Mouse (Mus musculus) spleen, postnatal 4 days (tissue): ENCODE measurements around the gene Plscr2.
"Not testable (repeated sequence)": the region's sequence is repeated elsewhere in the genome, so short reads cannot be mapped to it uniquely, and the experiment has no call there.

ENCODE experiments used
- DNase-seq, 2 experiments: peaks; one replicate each; pipeline ENCODE4 v3.0.0; 2022; ENCODE audit warnings: low spot score in 2 of 2

Gene Plscr2

DNA sequence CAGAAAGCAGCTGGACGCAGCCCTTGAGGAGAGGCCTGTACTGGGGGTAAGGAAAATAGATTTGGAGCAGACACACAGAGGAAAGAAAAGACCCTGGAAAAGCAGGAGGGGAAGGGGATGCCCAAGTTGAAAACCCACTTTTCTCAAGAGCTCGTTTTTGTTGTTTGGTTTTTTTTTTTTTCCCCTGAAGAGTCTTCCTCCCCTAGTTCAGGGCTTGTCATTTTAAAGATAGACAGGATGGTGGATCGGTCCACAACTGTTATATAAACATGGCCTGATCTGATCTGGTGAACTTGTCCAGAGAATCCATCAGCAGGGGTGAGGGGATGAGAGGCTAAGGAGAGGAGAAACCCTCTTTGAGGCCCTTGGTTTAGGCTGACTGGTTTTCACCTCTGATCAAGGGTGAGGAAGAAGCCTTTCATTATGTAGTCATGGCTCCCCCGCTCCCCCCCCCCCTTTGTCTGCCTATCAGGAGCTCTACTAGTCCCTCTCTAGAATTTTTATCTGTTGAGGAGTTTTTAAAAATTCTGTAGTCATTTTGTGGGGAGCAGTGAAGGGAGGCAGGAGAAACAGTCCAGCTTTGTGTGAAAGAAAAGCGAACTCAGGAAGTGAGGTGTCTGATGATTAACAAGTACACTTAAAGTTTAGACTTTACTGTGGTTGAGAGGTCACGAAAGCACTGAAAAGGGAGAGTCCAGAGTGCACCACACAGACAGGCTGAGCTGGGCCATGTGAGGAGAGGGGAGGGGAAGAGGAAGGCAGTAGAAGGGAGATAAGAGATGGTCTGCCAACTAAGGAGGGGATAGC is 1.2 kb upstream of the Plscr2 start:
- no peak for DNase-seq

DNA sequence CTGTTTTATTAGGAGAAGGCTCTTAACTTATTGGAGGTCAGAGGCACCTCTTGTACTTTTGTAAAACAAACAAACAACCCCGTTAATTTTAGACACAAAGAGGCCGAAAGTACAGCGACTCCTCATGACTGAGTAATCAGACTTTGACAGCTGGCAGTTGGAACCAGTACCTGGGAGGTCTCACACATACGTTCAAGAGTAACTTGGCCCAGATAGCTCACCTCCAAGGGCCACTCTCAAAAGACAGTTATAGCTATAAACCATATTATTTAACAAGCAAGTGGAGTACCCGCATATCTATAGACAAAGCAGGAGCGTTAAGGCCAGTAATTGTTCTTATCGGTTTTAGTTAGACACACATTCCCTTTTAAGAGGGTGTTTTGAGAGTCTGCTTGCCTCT is 958 bp downstream of the Plscr2 start:
- DNase-seq: no peak

DNA sequence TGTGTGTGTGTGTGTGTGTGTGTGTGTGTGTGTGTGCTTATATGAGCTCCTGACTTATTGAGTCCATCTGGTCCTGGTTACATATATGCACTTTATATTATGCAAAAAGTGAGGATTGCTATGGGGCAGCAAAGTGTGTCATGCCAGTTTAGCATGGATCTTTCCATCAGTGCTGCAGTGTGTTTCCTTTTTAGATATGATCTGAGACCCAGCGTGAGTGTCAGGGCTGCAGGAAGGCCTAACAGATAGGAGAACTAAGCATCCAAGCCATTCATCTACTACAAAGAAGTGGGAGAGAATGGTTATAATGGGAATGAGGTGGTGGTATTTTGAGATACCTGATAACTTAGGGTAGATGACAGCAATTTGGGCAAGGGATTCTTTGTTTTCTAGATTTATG is 4.6 kb downstream of the Plscr2 start:
- no peak for DNase-seq

DNA sequence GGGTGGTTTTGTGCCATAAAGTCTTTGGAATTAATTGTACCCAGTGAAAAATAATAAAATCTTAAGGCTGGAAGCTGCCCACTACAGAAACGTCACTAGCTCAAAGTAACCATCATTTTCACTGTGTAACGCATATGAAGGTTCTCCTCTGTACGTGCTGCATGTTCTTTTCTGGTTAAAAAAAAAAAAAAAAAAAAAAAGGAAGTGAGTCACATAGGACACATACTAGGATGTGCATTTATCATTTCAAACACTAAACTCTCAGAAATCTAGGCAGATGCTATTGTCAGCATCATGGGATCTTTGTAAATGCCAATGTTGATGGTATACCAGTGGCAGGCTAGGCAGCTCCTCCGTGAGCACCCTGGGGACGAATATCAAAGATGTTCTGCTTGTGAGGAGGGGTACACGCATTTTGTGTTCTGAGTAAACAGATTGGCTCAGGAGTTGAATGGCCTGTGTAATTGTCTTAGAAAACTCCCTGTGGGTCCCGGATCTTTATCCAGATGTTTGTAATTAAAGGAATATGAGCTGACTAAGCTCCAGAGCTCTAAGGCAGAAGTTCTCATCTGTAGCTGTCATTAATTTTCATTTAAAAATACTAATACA is 7.3 kb downstream of the Plscr2 start:
- DNase-seq: no peak

DNA sequence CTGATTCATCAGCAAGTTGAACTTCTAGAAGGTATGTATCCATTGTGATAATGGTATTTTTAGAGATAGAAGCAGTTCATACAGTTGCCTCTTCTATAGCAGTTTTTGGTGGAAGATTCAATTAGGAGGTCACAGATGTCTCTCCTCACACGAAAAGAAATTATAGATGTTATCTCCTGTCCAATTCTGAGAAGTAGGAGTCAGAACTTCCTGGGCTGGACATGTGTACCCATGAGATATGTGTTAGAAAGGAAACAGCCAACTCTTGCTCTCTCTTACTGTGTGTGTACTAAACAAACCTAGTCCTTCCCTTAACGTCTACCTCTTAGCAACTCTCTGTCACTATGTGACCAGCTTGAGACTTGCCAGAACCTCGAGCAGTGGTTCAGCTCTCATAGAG is 14.3 kb downstream of the Plscr2 start:
- no peak for DNase-seq

DNA sequence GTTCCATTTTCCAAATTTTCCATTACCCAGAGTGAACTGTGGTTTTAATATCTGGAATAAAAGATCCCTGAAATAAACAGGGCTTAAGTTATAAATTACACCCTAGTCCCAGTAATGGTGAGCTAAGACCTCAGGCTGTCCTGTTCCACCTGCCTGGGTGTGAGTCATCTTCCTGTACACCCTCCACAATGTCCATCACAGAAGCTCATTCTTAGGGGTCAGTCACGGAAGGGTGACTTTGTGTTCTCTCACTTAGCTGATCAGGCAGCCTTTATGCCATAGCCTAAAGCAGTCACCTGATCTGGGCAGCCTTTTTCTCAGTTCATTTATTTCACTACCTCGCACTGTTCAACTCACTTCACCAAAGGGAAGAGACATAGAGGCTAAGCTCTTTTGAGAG is 16.8 kb downstream of the Plscr2 start:
- DNase-seq: no peak

DNA sequence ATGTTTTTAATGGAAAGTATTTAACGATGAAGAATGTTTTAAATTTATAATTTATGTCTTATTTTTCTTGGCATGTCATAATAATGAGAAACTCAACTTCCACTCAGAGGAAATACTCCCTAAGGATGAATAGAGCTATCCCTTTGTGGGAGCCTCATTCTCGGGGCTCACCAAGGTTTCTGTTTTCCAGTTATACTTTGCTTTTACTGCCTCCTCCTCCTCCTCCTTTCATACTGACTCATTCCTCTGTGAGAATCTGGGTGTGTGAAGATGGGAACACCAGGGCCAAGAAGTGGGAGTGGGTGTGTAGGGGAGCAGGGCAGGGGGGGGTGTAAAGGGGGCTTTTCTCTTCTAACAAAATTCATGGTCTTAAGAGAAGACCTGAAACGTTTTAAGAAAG is 17.5 kb downstream of the Plscr2 start:
- DNase-seq: no peak

DNA sequence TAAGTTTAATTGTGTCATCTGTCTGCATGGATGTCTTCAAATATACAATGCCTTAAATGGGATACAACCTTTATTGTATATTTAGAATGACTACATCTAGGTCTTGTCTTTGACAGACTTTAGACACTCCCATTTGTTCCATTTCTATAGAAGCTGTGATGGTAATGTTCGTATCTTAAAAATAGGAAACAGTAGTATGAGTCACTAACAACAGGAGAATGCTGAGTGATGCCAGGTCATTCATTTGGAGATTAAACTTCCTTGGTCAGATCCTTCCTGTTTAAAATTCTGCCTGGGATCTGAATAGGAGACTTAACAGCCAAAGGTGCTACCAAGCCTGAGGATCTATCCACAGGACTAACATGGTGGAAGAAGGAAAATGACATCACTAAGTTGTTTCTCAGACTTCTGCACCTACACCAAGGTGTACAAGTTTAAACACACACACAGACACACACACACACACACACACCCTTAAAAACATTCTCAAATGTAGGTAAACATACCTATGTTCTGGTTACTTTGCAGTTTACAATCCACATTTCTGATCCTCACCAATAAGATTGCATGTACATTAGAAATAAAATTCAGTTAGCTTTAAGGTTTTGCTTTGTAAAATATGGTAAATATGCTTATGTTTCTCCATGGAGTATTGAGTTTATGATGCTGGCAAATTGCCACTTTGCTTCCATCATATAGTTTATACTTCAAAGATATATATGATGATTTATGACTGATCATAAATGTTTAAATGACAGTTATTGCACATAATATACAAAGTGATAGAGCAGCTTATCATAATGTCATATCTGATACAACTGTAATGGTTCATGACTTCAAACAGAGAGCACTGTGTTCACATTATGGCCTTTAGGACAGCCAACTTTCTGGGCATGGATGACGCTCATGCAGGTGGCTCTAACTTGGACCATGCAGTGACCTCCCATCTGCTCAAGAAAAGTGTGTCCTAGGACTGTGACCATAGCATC is 18.5 kb downstream of the Plscr2 start:
- no peak for DNase-seq

DNA sequence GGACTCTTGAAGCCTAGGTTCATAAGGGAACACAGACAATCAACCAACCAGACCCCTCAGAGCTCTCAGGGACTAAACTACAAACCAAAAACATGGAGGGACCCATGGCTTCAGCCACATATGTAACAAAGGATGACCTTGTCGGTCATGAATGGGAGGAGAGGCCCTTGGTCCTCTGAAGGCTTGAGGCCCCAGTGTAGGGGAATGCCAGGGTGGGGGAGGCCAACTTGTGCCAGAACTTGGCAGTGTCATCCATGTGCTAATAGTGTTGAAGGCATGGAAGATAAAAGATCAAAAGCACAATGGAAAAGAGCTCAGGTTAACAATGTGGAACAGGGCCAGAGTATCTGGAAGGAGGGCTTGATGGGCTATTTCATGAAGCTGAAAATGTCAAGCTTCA is 22.9 kb downstream of the Plscr2 start:
- DNase-seq: no peak

DNA sequence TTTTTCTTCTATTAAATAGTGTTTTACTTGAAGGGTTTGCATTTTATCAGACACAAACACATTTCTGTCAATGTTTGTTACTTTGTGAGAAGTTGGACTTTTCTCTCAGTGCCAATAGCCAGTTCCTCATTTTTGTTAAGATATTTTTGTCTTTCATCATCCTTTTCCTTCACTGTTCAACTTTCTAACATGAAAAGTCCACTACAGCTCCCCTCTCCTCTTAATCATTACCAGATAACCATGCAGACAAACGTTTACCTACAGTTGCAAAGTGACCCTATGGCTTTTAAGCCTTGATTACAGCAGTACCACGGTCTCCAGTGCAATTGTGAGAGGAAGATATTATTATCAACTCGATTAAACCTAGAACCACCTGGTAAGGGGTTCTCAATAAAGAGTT is 25.8 kb downstream of the Plscr2 start:
- DNase-seq: no peak

DNA sequence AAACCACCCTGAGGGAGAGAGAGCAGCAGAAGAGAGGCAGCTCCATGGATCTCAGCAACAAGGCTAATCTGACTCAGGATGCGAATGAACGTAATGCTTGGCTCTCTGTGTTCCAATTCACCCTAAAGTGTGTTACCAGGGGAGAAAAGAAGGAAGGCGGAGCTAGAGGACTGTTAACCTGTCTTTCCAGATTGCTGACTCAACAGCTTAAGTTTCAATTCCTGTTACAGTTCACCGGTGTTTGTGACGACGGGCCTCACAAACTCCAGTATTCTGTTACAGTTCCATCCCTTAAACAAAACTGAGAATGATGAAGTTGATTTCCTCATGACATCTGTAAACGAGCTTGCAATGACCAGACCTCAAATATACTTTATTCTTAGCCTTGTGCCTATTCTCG is 29.7 kb downstream of the Plscr2 start:
- DNase-seq: no peak

DNA sequence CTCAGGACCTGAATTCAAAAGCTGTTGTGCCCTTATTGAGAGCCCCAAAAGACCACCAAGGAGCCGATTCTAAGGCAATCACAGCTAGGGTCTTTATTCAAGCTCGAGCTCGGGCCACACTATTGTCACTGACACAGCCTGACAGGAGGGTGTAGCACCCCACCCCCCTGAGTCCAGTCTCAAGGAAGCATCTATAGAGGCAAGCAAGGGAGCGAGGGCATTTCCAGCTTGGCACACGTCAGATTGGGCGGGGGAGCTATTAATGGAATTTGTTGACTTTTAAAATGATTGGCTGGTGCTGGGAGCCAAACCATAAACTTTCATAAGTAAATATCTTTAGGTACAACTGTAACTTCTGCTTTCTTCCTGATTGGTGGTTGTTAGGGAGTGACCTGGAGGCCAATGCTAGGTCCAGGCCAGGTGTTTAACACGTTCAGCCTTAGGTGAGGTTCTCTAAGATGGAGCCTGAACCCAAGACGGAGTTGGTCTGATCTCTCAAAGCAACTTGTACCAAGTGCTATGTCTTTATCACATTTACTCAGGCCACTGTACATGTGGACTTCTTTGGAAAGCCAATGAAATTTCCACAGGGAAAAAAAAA is 30.3 kb downstream of the Plscr2 start:
- no peak for DNase-seq

DNA sequence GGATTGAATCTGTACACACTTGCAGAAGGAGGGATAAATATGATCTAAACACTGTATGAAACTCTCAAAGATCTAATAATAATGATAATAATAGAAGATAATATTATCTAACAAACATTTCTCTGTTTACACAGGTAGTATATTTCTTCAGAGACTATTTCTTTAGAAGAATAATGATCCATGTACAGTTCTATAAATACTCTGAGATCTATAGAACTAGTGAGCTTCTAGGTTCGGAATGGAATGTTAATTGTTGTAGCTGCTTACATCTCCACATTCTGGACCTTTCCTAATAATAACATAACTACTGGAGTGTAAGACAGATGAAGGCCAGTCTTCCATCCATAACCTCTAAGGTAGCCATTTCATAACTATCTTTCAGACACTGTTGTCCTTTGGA is 33.7 kb downstream of the Plscr2 start, which contains the start of gene 1700057G04Rik:
1700057G04Rik (plus strand) TSS at position 301 of the 400 bp plus-strand sequence.
- no peak for DNase-seq

DNA sequence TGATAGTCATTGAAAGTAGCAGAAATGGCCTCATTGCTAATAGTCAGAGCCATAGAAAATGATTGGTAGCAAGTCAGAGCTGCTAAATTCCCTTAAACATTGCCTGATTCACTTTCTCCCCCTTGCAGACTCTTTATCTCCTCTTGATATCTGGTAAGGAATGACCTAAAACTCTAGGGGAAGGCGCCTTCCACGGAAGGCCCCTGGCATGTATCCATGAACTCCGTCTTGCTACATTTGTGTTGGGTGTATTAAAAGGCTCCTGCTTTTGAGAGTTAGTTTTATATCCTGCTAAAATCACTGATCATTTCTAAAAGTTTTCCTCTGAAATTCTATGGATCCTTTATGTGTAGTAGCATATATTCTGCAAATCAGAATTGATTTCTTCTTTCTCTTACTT is 41.4 kb downstream of the Plscr2 start:
- DNase-seq: no peak

DNA sequence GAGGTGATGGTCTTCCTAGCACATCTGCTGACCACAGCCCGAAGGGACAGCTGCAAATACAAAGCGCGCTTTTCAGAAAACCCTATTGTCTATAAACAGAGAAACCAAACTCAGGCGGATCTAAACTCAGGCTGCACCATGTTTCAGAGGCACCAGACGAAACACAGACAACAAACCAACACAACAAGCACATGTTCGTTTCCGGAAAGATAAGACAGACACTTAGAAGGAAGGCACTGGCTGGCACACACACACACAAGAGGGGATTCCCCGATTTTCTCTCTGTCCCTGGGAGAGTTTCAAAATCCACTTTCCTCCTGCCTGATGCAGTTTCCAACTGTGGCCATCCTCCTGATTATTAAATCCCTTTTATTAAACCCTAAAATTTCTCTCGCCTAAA is 50.5 kb downstream of the Plscr2 start:
- DNase-seq: not testable (repeated sequence)

DNA sequence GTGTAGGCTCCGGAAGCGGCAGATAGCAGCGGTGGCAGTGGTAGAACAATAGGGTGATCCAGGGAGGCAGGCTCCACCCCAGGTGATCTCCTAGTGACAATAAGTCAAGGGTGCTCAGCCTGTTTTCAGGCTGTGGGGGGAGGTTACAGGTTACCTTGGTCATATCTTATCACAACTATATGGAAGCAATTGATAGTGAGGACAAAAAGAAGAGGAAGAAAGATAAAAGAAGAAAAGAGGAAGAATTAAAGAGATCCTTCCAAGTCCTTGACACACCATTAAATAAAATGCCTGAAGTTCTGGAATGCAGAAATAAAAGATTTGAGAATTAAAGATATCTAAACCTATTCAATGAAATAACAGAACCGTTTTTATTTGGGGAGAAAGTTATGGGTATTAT is 51.4 kb downstream of the Plscr2 start:
- no peak for DNase-seq

DNA sequence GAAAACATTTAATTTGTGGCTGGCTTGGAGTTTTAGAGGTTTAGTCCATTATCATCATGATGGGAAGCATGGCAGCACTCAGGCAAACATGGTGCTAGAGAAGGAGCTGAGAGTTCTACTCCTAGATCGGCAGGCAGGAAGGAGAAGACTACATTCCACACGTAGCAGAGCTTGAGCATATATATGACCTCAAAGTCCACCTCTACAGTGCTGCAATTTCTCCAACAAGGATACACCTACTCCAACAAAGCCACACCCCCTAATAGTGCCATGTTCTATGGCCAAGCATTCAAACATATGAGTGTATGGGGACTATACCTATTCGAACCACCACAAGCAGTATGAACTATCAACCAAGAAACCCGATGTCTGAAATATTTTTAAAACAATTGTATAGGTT is 56.0 kb downstream of the Plscr2 start:
- DNase-seq: no peak

DNA sequence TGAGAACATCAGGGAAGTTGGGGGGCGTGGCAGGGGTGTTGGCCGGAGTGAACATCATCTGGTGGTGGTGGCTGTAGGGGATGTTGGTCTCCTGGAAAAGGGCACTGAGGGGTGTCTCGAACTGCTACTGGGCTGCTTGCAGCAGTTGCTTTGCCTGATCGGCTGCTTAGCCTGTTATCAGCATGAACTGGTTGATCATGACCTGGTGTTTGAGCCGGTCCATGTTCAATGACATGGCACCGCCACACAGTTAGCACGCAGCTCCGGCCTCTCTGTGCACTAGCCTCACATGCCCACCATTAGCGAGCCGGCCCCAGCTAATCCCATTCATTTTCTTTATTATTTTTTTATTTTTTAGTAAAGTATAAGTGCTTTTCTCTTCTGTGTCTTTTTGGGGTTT is 59.4 kb downstream of the Plscr2 start:
- DNase-seq: no peak

DNA sequence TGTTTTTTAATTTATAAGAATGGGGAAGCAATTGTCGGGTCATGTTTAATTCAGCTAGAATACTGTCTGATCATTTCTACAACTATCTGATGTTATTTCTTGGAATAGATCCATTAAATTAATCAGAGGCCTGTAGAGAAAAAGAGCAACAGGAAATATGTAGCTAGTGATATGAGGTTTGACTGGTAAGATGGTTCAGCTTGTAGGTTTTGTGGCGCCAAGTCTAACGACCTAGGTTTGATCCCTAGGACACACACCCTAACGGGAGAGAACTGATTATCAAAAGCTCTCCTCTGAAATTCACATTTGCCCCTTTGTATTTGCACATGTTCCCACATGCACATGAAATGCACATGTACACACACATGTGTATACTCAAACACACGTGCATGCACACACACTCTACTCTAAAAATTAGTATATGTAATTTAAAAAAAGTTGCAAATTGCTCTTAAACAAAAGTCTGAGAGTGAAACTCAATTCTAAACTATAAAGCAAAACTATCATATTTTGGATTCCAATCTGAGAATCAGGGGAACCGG is 59.9 kb downstream of the Plscr2 start:
- no peak for DNase-seq

DNA sequence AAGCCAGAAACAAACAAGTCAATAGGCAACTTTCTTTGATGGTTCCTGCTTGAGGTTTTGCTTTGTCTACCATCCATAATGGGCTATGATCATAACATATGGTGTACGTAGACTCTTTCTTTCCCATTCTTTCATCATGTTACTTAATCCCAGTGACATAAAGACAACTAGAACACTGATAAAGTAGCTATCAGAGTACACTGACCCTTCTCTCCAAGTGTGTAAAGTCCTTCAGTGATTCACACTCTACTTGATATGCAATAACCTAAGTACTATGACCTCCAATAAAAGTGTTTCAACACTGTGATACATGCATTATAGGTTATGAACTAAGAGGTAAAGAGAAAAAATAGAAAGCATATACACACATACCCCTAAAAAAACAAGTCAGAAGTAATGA is 61.7 kb downstream of the Plscr2 start:
- DNase-seq: no peak

DNA sequence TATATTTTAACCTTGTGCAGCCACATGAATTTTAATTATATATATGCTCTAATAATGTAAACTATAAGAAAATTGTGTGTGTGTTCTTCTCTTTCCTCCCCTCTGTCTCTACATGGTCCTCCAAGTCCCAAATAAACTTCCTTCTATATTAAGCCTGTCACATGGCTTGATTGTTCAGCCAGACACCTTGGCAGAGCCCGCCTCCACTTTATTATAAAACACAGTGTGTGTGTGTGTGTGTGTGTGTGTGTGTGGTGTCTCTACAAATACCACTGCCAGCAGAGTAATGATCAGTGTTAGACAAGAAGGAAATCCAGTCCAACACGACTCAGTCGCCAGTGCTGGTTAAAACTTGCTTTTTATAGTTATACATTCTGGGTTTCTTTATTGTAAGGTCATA is 62.3 kb downstream of the Plscr2 start:
- no peak for DNase-seq

DNA sequence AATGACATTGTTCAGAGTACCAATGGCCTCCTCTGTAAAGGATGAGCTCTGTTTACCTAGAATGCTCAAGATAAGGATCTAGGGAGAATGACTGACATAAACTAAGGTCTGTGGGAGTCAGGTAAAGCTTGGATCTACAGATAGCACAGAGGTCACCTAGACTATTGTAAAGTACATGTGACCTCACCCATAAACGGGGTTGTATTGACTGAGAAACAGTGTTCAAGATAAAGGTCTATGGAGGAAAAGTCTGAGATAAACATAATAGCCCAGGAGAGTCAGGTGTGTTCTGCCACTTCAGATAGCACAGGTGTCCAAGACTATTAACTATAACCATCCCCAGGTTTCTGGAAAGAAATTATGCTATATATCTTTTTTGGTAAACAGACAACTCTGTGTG is 63.6 kb downstream of the Plscr2 start:
- no peak for DNase-seq
